Mouse (Mus musculus): Measurements from ENCODE around the gene Kif21a. TPM values are rescaled to one million over a fixed set of nuclear protein-coding genes. Genes with fewer than 3 reads are reported as not detected.

Gene Kif21a
- 4.1 and 5.1 TPM in 2 replicates for polyA plus RNA-seq (2015; fragmentation: Nextera tagmentation; extraction: Ambion mirVana)

DNA sequence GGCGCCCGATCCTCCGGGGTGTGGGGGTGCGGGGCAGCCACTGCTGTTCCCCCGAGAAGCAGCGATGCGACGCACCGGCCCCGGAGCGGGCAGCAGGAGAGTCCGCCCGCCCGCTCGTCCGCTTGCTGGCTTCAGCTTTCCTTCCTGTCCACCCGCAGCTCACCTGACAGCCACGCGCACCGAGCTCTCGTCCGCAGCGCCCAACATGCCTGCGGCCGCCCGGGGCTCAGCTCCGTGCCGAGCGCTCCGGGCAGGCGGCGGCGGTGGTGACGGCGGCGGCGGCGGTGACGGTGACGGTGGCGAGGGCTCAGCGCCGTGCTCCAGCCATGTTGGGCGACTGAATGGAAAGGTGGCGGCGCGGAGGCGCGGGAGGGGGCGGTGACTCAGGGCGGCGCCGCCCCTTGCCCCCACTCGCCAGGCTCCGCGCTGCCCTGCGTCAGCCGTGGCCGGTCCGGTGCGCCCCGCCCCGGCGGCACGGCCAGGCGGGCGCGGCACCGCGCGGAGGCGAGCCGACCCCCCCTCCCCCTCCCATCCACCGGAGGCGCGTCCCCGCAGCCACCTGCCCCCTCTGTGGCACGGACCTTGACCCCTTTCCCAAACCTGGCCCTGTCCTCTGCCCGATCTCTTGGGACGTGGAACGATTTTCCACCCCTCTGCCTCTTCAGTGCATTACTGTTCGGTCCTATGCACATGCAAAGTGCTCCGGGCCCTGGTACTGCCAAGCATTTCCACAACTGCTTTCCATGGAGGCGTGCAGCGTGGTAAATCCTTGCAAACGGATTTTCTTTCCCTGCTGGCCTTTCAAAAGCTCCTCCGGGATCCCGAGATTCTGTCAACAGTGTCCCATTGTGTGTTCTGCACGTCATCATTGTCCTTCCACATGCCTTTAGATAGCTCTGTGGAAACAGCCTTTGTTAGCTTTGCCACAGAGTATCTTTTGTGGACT, at the start of gene Kif21a:
TSS of gene Kif21a (minus strand) at position 453 of the 946 bp plus-strand sequence.
- Histone ChIP-seq H3K27me3 (ENCODE audit: control insufficient read depth, insufficient read depth, low read length) (no peaks in the 10 kb centered on the region), H3K4me1 (ENCODE audit: control insufficient read depth, insufficient read depth, low read length) (peaks cover 6% of the 10 kb centered on the region), H3K27ac (ENCODE audit: low read length) (peak within 1 kb of the TSS; percentile 87), H3K36me3 (ENCODE audit: control insufficient read depth, insufficient read depth) (no peaks in the 10 kb centered on the region), H3K9me3 (replicated peaks; ENCODE audit: control insufficient read depth, low read length) (no peaks in the 10 kb centered on the region), H3K4me2 (ENCODE audit: low read depth, low read length) (peak within 1 kb of the TSS; percentile 91), H3K4me3 (ENCODE audit: low read length) (peak within 1 kb of the TSS; percentile 95), H3K9ac (ENCODE audit: low read length) (peak within 1 kb of the TSS; percentile 88)
- ATAC-seq (replicated peaks; ENCODE audit: extremely low read depth, insufficient read depth, low FRiP score) = peak; percentile 97
- under 1% methylated on average over 83 of the region's 89 CpGs for WGBS

DNA sequence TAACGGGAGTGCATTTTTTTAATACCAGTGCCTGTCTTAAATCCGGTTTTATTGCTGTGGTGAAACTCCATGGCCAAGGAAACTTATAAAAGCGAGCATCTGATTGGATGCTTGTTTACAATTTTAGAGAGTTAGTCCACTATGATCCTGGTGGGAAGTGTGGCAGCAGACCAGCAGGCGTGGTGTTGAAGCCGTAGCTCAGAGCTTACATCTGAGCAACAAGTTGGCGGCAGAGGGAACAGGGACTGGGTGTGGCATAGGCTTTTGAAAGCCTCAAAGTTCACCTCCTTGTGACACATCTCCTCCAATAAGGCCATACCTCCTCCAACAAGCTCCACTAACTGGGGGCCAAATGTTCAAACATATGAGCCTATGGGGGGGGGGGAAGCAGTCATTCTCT, 46.9 kb upstream of the Kif21a start:
- Histone ChIP-seq H3K4me1 (ENCODE audit: control insufficient read depth, insufficient read depth, low read length) (0 out of 2 replicates have a peak, but pooled peaks cover 6% of the 10 kb centered on the region), H3K4me2 (ENCODE audit: low read depth, low read length) (no peak overlapping the region), H3K36me3 (ENCODE audit: control insufficient read depth, insufficient read depth) (no peaks in the 10 kb centered on the region), H3K27me3 (ENCODE audit: control insufficient read depth, insufficient read depth, low read length) (no peaks in the 10 kb centered on the region), H3K9me3 (replicated peaks; ENCODE audit: control insufficient read depth, low read length) (no peaks in the 10 kb centered on the region), H3K9ac (ENCODE audit: low read length) (no peak overlapping the region), H3K4me3 (ENCODE audit: low read length) (no peak overlapping the region), H3K27ac (ENCODE audit: low read length) (no peak overlapping the region)
- ATAC-seq (replicated peaks; ENCODE audit: extremely low read depth, insufficient read depth, low FRiP score) = no peak
- WGBS = 76% methylated on average over 6 of the region's 6 CpGs

DNA sequence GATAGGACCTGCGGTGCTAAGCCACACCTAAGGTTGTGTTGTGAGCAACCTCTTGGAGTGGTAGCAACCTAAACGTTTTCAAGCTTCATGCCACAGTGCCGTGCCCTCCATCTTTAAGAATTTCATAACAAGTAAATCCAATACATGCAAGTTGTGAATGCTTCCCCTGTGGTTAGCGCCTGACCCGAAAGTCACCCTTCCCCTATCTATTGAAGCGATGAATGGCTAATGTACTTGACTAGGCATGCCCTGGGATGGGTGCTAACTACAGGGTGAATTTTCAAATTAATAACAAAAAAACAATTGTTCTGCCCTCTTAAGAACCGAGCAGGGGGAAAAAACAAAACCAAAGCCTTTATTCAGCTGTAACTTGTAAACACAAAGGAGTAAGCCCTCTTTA, 39.7 kb upstream of the Kif21a start:
- H3K4me3 ChIP-seq (ENCODE audit: low read length) = no peak overlapping the region
- H3K9me3 ChIP-seq (replicated peaks; ENCODE audit: control insufficient read depth, low read length) = no peaks in the 10 kb centered on the region
- no peak overlapping the region for H3K9ac ChIP-seq (ENCODE audit: low read length)
- no peak overlapping the region for H3K27ac ChIP-seq (ENCODE audit: low read length)
- no peaks in the 10 kb centered on the region for H3K27me3 ChIP-seq (ENCODE audit: control insufficient read depth, insufficient read depth, low read length)
- peaks cover 8% of the 10 kb centered on the region; the same call in 1 of the 2 replicates for H3K4me1 ChIP-seq (ENCODE audit: control insufficient read depth, insufficient read depth, low read length)
- ATAC-seq (replicated peaks; ENCODE audit: extremely low read depth, insufficient read depth, low FRiP score) = no peak
- no peaks in the 10 kb centered on the region for H3K36me3 ChIP-seq (ENCODE audit: control insufficient read depth, insufficient read depth)
- 82% methylated on average over 7 of the region's 7 CpGs for WGBS
- no peak overlapping the region for H3K4me2 ChIP-seq (ENCODE audit: low read depth, low read length)

DNA sequence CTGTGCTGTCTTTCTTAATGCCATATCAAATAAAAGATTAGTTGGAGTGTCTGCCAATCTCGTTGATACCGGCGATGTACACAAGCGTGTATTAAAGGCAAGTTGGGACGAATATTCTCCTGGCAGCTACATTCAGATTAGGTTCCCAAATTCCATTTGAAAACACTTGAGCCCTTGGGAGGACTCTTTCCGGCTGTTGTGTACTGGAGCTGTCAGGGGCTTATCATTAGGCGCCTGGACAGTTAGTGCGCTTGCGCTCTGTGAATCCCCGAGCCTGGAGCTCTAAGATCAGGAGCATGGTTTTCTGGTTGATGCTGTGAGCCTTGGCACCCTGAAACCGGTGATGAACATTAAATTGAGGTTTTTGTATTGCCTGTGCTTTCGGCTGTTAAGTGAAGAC, 38.3 kb upstream of the Kif21a start:
- Histone ChIP-seq H3K9me3 (replicated peaks; ENCODE audit: control insufficient read depth, low read length) (no peaks in the 10 kb centered on the region), H3K9ac (ENCODE audit: low read length) (no peak overlapping the region), H3K4me1 (ENCODE audit: control insufficient read depth, insufficient read depth, low read length) (peaks cover 8% of the 10 kb centered on the region; the same call in 1 of the 2 replicates), H3K36me3 (ENCODE audit: control insufficient read depth, insufficient read depth) (no peaks in the 10 kb centered on the region), H3K4me2 (ENCODE audit: low read depth, low read length) (0 out of 2 replicates have a peak overlapping the region, but pooled peaks have one; percentile 32), H3K4me3 (ENCODE audit: low read length) (no peak overlapping the region), H3K27me3 (ENCODE audit: control insufficient read depth, insufficient read depth, low read length) (no peaks in the 10 kb centered on the region), H3K27ac (ENCODE audit: low read length) (no peak overlapping the region)
- ATAC-seq (replicated peaks; ENCODE audit: extremely low read depth, insufficient read depth, low FRiP score) = 0 out of 2 replicates have a peak, but pooled peaks have one; percentile 41
- 38% methylated on average over 12 of the region's 12 CpGs for WGBS

DNA sequence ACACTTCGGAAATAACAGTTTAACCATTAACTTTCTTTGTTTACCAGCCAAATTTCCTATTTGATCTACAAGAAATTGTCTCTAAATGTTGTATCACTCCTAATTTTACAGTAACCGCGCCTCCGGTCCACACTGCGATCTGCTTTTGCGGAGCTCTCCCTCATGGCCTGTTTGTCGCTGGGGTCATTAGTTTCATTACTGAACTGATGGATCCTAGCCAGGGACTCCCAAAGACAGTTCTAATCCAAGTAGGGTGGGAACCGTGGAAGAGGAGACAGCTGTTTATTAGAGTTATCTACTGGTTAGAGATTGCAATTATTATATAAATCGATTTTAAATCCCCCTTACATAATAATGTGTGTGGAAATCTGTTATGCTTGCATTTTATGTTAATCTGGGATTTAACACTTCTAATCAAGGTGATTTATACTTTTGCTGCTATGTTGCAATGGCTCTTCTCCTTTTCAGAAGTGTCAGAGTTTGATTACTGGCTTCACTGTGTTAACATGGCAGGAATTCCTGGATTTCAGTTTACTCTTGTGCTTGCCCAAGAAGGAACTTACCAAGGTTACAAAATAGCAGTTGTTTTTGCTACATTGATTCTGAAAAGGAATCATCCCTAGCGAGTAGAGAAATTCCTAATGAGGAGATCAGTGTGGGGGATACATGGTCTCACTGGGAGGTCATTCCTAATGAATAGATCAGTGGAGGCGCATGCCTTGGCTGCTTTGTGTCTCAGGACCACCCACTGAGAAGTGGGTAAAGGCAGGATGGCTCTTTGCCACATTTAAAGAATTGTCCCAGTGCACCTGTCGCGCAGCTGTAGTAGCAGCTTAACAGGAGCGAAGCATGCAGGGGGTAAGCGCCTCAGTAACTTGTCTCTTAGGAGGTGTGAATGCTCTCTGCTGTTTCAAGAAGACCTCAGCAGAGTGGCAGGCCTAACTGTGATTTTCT, 28.0 kb upstream of the Kif21a start:
- 48% methylated on average over 15 of the region's 15 CpGs for WGBS
- Histone ChIP-seq H3K9ac (ENCODE audit: low read length) (no peak overlapping the region), H3K36me3 (ENCODE audit: control insufficient read depth, insufficient read depth) (no peaks in the 10 kb centered on the region), H3K4me2 (ENCODE audit: low read depth, low read length) (no peak overlapping the region), H3K4me1 (ENCODE audit: control insufficient read depth, insufficient read depth, low read length) (no peaks in the 10 kb centered on the region), H3K27me3 (ENCODE audit: control insufficient read depth, insufficient read depth, low read length) (no peaks in the 10 kb centered on the region), H3K9me3 (replicated peaks; ENCODE audit: control insufficient read depth, low read length) (no peaks in the 10 kb centered on the region), H3K27ac (ENCODE audit: low read length) (no peak overlapping the region), H3K4me3 (ENCODE audit: low read length) (no peak overlapping the region)
- ATAC-seq (replicated peaks; ENCODE audit: extremely low read depth, insufficient read depth, low FRiP score) = no peak

DNA sequence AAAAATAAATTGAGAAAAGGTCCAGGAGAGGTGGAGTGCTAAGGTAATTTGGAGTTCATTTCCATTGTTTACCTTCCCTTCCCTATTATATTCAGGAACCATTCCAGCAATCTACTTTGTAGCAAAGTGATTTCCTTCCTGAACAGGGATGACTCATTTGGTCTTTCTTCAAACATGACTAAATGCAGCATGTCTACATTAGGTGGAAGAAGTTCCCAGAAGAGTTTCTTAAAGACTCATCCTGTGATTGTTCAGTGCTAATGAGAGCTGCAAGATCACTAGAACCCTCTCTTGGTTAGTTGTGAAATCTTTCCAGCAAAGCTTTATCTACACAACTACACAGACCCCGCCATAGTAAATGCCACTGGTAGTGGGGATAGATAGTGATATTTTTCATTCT, 22.7 kb upstream of the Kif21a start:
- 76% methylated on average over 1 of the region's 1 CpGs for WGBS
- H3K9ac ChIP-seq (ENCODE audit: low read length) = no peak overlapping the region
- no peaks in the 10 kb centered on the region for H3K36me3 ChIP-seq (ENCODE audit: control insufficient read depth, insufficient read depth)
- no peak overlapping the region for H3K27ac ChIP-seq (ENCODE audit: low read length)
- no peaks in the 10 kb centered on the region for H3K9me3 ChIP-seq (replicated peaks; ENCODE audit: control insufficient read depth, low read length)
- H3K27me3 ChIP-seq (ENCODE audit: control insufficient read depth, insufficient read depth, low read length) = no peaks in the 10 kb centered on the region
- H3K4me2 ChIP-seq (ENCODE audit: low read depth, low read length) = no peak overlapping the region
- ATAC-seq (replicated peaks; ENCODE audit: extremely low read depth, insufficient read depth, low FRiP score) = no peak
- no peak overlapping the region for H3K4me3 ChIP-seq (ENCODE audit: low read length)
- H3K4me1 ChIP-seq (ENCODE audit: control insufficient read depth, insufficient read depth, low read length) = no peaks in the 10 kb centered on the region

DNA sequence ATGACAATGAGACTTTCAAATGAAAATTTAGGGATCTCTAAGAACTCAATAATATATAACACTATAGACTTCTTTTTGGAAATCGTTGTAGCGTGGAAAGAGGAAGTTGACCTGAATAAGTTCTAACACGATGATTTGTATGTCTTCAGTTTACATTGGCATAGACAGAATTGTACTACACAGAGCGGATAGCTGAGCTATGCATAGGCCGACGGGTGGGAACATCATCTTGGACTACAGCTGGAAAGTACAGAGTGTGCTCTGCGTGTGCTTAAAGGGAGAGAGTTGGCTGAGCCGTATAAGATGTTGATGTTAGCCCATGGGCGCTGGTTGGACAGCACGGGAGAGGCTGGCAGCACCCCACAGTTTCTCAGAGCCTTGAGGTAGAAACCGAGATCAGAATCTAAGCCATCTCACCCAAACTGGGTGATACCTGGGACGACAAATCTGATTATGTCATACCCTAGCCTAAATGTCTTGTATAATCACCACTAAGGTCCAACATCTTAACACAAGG, 14.6 kb upstream of the Kif21a start:
- H3K27ac ChIP-seq (ENCODE audit: low read length) = no peak overlapping the region
- no peak overlapping the region for H3K4me3 ChIP-seq (ENCODE audit: low read length)
- H3K4me2 ChIP-seq (ENCODE audit: low read depth, low read length) = no peak overlapping the region
- H3K9me3 ChIP-seq (replicated peaks; ENCODE audit: control insufficient read depth, low read length) = no peaks in the 10 kb centered on the region
- ATAC-seq (replicated peaks; ENCODE audit: extremely low read depth, insufficient read depth, low FRiP score) = no peak
- H3K27me3 ChIP-seq (ENCODE audit: control insufficient read depth, insufficient read depth, low read length) = no peaks in the 10 kb centered on the region
- no peaks in the 10 kb centered on the region for H3K4me1 ChIP-seq (ENCODE audit: control insufficient read depth, insufficient read depth, low read length)
- 82% methylated on average over 12 of the region's 12 CpGs for WGBS
- H3K9ac ChIP-seq (ENCODE audit: low read length) = no peak overlapping the region
- H3K36me3 ChIP-seq (ENCODE audit: control insufficient read depth, insufficient read depth) = no peaks in the 10 kb centered on the region

DNA sequence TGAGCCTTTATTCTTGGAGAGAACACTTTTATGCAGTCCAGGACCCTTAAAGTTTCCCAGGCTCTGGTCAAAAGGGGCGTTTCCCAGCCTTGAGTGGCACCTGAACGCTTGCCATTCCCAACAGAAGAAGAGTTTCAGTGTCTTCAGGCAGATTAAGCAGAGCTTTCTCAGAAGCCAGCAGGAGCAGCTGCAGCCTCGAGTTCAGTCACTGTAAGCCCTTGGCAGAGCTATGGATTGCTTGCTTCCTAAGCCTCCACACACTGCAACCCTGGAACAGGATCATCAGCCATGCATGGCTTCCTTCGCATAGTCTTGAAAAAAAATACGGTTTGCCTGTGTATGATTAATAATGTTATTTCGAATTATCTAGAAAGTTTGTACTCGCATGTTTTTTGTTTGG, 14.1 kb upstream of the Kif21a start:
- H3K9me3 ChIP-seq (replicated peaks; ENCODE audit: control insufficient read depth, low read length) = no peaks in the 10 kb centered on the region
- H3K4me1 ChIP-seq (ENCODE audit: control insufficient read depth, insufficient read depth, low read length) = no peaks in the 10 kb centered on the region
- WGBS = 65% methylated on average over 7 of the region's 7 CpGs
- no peak overlapping the region for H3K4me2 ChIP-seq (ENCODE audit: low read depth, low read length)
- H3K36me3 ChIP-seq (ENCODE audit: control insufficient read depth, insufficient read depth) = no peaks in the 10 kb centered on the region
- H3K27me3 ChIP-seq (ENCODE audit: control insufficient read depth, insufficient read depth, low read length) = no peaks in the 10 kb centered on the region
- H3K27ac ChIP-seq (ENCODE audit: low read length) = no peak overlapping the region
- no peak overlapping the region for H3K9ac ChIP-seq (ENCODE audit: low read length)
- no peak for ATAC-seq (replicated peaks; ENCODE audit: extremely low read depth, insufficient read depth, low FRiP score)
- no peak overlapping the region for H3K4me3 ChIP-seq (ENCODE audit: low read length)

Data from heart, embryonic 16.5 days (tissue).